Mouse (Mus musculus) heart, postnatal 10 days (tissue): ENCODE data around the gene Lhx8. TPM values are rescaled to one million over a fixed set of nuclear protein-coding genes. Genes with fewer than 3 reads are reported as not detected.

Experiments
- DNase-seq, 2 experiments: peaks; one replicate each; pipeline ENCODE4 v3.0.0; 2021
- intact Hi-C: fragments of 180-260 bp; cut with DNase I; formaldehyde crosslinking; loops from one replicate; pipeline ENCODE4 v1.15.1; 2025
- total RNA-seq, 2 experiments: library from RNA; stranded (reverse); gene quantifications; 2 replicates each; pipeline ENCODE4 v1.2.3; 2021

Gene Lhx8
- total RNA-seq, 2 experiments from 2014 or later: 0.48 TPM; not detected in 1

DNA sequence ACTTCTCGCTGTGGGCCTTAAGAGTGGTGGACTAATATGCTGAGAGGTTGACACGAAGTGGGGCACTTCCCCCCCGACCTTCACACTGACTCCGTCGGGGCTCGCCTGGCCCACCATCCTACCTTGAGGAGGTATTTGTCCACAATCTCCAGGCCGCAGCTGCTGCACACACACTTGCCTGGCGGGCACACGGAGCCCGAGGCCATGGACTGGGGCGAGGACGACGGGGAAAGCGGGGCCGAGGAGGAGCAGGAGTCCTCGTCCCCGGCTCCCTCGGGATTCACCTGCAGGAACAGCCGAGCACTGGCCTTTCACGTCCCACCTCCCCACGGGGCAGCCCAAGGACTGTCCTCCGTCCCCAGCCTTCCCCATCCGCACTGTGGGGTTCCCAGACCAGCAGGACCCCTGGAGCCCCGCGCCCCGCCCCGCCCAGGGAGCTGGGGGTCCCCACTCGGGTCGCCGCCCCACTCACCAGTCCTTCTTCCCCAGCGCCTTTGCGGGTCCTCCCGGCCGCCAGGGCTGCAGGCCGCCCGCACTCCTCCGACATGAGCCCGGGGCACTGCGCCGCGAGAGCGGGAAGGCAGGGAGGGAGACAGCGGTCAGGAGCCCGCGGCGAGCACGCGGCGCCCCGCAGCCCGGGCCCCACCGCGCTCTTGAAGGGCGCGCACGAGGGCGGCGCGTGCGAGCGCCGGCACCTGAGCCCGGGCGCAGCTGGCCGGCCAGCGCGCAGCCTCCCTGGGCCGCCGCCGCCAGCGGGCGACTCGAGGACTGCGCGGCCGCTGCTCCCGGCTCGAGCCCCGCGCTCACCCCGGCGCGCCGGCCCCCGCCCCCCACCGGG, 2.4 kb downstream of the Lhx8 start:
- DNase-seq: peak; percentile 21 to 24
- intact Hi-C loops: loop anchor here (5.0 kb wide), 1 partner anchor 381 kb away; no protein-coding TSS in a partner anchor

DNA sequence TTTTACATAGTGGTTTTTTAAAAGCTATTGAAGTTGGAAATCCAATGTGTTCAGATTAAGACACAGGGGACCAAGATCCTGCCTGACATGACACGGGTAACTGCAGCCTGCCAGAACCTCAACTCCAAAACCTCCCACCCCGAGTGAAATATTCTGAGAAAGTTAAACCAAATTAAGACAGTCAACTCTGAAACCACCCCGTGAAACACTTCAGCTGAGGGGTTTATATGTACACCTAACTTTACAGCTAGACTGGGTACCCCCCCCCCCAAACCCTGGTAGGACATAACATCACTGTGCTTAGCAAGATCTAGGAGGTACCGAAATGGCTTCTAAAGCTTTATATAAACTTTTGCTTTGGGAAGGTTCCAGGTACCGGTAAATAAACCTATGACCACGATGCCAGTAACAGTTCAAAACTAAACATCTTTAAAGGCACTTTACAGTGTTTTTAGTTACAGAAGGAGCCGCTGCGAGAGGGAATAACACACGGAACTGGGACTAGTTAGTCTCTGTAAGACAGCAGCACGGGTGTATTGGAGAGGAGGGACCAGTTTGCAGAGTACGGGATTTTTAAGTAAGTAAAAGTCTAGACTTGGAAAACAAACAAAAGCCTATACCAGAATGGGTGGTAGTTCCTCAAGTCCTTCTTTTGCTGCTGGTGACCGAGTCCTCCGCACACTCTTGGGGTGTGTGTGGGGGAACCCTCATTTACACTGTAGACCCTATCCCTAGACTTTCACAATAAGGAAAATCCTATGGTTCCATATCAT, 3.2 kb downstream of the Lhx8 start:
- intact Hi-C loops: loop anchor here (5.0 kb wide), 1 partner anchor 380 kb away; no protein-coding TSS in a partner anchor
- peak; percentile 5 to 16 for DNase-seq

DNA sequence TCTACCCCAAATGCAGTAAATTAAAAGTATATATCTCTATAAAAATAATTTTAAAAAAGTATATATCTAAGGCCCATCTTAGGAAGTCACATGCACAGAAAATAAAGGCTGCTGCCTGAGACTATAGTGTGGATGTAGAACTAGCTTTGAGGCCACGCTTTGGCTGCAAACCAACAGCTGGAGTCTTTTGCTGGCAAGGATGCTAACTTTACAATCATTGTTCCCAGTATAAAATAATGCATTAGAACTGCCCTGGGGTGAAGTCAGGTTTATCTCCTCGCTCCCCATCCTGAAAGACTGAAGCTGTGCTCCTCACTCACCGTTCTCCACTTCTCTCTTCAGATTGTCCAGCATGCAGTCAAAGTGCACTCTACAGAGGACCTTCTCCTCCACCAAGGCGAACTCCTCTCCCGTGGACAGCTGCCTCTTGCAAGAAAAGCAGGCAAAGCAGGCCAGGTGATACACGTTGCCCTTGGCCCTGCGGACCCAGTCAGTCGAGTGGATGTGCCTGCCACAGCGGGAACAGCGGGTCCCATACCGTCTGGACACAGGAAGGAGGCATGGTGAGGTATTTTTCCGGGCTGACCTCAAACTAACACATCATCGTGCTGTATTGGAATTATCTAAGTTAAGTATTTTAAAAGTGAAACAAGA, 8.4 kb downstream of the Lhx8 start:
- intact Hi-C loops: no loop called here

DNA sequence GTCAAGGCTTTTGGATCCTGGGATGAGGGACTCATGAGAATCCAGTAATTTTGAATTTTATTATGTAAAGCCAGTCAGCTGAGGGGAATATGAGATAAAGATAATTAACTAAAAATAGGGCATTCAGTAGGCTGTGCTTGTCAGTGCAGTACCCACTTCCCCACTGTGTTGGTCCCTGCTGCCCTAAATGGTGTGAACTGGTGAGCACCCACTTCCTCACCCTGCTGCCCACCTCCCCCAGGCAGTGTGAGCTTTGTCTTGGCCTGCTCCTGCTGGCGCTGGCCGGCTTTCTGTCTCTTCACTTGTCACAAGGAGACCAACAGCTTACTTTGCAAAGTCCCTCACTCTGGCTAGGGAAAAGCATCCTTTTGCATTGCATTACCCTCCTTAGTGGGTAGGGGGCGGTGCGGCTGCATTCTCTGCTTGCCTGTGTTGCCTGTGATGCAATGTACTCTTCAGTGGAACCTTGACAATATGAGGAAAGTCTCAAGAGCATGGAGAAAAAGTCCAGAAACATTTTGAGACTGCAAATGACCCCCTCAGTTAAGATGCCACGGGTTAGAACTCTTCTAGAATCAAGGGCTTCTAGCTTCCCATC, 12.7 kb downstream of the Lhx8 start:
- intact Hi-C loops: no loop called here
- no peak for DNase-seq

More for the DNA sequence above, 8.4 kb downstream of the Lhx8 start:
- no peak for DNase-seq

DNA sequence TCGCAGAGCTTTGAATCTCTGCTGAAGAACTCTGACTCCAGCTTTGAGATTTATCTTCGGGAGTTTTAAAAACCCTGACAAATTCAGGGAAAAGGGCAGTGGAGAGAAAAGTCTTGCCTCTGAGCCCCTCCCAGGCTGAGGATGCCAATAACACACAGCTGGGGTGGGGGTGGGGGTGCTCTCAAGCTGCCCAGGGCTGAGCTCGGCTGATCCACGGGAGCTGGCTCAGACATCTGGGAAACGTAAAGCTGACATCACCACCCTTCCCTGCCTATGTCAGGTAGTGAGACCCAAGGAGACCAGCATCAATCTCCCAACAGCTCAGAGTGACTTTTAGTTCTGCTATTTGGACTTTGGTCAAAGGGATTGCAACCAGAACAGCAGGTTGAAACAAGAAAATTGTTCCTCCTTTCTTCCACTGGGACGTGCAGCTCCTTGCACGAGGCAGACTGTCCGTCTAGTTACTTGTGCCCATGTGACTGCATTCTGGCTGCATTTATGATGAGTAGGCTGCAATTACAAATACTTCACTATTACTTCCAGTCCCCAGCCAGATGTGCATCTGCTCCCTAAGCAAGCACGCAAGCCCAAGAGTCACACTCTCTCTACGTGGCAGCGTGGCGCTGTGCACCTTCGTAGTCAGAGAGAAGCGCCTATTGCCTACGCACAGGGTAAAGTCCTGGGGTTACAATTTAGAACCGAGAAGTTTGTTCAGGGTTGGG, 25.1 kb downstream of the Lhx8 start:
- intact Hi-C loops: no loop called here
- no peak for DNase-seq

DNA sequence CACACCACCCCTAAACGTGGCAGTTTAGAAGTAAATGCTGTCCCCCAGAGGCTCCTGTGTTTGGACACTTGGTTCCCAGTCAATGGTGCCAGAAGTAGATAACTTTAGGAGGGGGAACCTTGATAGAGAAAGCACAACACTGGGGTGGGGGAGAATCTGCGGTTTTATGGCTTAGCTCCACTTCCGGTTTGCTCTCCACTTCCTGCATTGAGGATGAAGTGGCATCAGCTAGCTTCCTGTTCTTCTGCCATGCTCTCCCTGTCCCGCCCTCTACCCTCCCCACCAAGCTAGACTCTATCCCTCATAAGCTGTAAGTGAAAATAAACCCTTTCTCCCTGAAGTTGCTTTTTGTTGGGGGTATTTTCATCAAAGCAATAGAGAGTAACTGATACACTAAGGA, 29.4 kb downstream of the Lhx8 start:
- intact Hi-C loops: no loop called here
- DNase-seq: no peak

DNA sequence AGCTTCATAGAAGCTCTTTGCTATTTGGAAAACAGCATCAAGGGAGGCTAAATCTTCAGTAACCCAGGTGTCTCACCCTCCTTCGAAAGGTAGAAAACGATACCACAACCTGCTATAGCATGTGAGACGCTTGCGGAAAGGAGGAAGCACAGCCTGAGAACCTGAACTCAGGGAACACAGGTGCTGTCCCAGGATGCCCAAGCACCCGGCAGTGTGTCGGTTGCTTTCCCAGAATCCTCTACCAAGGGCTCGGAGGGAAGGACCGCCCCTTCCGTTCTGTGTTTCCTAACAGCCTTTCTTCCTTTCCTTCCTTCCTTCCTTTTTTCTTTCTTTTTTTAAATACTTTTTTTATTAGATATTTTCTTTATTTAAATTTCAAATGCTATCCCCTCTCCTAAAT, 30.5 kb downstream of the Lhx8 start:
- DNase-seq: no peak
- intact Hi-C loops: no loop called here

DNA sequence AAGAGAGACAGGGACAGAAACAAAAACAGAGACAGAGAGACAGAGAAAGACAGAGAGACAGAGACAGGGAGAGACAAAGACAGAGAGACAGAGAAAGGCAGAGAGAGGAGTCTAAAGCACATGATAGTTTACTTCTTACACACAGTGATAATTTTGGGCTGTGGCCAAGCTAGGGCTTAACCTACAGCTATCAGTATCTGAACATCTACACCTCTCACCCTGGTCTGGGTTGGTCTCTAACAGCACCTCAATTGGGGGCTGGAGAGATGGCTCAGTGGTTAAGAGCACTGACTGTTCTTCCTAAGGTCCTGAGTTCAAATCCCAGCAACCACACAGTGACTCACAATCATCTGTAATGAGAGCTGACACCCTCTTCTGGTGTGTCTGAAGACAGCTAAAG, 32.0 kb downstream of the Lhx8 start:
- DNase-seq: no peak
- intact Hi-C loops: no loop called here

DNA sequence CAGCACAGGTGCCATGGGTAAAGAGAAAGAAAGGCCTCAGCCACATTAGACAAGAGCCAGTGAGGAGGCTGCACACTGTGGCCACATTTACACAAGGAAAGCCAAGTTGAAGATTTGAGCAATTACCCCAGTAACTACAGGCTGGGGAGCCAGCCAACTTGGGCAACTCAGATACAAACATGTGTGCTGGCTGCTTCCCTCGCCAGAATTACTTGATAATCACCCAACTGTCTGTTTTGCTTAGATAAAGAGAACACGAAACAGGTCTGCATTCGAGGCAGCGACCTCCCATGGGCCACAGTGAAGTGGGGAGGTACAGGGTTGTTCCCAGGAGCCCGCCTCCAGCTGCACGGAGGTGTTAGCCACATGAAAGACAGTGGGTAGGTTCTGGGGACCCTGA, 33.0 kb downstream of the Lhx8 start:
- peak; percentile 10 to 13 for DNase-seq
- intact Hi-C loops: no loop called here

DNA sequence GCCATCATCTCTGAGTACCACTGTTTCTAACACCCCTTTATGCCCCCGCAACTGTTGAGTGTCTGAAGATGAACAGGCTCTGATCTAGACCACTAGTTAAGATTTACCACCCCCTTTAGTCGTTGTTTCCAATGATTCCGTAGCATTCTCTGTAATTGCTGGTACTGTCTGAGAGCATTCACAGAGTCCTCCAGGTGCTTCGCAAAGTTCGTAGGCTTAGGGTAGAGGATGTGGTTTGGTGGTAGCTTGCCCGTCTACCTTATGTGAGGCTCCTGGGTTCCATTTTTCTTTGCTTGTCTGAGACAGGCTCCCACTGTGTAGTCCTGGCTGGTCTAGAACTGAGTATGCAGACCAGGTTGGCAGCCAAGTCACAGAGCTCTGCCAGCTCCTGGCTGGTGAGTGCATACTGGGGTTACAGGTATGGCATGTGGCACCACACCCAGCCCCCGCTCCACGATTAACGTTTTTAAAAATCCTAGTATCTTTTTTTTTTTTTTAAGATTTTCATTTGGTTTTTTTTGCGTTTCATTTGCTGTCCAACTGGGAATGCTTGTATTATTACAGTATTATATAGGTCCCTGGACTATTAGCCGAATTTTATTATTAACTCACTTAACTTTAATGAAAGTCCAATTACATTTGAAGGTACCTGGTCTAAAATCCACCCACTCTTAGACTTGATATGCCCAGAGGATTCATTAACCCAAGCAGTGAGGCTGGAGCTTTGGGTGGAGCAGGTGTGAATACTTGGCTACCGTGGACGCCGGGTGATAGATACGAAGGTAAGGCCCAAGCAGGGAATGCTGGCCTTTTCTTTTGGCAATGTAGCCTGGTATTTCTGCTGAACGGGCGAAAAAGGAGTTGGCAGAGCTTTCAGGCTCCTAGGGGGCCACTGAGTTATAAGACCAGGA, 35.3 kb downstream of the Lhx8 start:
- intact Hi-C loops: no loop called here
- DNase-seq: no peak

DNA sequence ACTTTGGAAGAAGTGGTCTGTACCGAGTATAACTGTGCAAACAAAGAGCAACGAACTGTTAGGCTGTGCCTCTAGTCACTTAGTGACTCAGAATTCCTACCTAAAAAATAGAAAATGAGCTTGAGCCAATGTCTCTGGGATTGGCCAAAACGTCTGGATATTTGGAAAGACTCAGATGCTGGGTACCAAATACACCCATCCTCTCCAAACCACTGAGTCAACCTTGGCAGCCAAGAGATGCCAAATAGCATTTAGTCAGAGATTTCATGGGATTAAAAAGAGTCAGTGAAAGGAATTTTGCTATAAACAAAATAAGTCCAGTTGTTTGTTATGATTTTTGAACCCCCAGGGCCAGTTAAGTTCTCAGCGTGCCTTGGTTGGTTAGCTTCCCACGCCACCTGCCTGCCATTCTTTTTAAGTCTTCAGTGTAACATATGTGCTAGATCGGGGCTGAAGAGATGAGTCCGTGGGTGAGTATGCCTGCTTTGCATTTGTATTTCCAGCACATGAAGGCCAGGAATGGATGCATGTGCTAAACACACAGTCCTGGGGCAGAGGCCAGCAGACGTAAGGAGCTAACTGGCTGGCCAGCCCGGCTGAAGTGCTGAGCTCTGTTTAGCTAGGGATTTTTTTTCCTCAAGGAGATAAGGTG, 36.5 kb downstream of the Lhx8 start:
- intact Hi-C loops: no loop called here
- no peak for DNase-seq

DNA sequence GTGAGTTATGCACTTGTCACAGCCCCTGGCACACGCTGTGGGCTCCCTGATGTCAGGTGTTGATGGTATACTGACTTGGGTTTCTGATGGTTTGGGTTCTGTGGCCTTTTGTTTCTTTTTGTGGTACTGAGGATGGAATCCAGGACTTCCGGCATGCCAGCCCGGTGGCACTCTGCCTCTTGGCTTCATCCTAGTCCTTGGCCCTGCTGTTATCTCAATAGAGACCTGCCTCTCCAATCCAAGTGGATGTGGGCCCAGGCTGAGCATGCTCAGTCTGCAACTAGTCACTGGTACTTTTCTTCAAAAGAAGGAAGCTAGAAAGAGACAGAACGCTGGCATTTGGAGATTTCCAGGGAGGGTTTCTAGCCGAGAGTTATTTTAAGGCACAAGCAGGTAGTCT, 38.3 kb downstream of the Lhx8 start:
- intact Hi-C loops: no loop called here
- DNase-seq: peak in 1 of 2 experiments; percentile 9

DNA sequence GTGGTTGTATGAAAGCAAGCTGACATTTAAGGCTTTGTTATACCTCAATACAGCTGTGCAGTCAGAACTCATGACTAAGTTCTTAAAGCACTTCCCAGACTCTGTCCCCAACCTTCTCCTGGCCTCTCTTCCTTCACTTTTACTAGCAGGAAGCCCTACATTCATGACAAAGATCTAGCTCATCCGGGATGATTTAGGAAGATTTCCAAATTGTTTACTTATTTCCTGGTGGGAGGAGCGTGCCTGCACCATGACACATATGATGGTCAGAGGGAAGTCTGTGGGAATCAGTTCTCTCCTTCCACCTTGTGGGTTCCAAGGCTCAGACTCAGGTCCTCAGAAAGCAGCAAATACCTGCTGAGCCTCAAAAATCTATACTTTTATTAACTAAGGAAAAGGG, 40.1 kb downstream of the Lhx8 start:
- intact Hi-C loops: no loop called here
- no peak for DNase-seq

DNA sequence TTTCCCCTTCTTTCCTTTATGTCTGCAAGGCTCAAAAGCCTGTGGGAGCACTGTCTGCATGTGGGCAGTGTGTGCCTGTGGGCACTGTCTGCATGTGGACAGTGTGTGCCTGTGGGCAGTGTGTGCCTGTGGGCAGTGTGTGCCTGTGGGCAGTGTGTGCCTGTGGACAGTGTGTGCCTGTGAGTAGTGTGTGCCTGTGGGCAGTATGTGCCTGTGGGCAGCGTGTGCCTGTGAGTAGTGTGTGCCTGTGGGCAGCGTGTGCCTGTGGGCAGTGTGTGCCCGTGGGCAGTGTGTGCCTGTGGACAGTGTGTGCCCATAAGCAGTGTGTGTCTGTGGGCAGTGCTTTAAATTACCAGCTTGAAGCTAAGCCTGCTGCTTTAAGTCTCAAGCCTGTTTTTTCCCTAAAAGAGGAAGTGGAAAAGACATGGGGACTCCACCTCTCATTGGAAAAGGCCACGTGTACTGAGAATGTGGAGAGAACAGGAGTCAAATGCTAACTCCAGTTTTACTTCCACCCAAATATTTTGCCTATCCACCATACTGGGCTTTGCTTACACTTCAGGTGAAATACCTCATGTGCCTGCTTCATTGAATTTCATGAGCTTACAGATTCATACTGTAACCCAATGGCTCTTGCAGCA, 41.9 kb downstream of the Lhx8 start:
- intact Hi-C loops: no loop called here

DNA sequence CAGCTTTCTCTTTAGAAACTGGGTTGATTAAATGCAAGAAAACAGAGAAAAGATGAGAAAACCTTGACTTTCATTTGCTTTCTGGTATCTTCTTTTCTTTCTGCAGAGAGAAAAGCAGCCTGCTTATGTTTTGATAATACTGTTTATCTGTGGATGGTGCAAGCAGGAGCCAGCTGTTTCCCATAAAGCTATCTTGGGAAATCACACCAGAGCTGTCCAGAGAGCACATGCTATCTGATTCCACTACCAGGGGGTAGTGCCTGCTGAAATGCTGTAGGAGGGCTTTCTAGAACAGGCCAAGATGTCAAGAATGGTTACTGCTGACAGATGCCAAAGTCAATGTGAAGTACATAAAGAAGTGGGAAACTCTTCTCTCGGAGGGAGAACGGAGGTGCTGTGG, 43.2 kb downstream of the Lhx8 start:
- DNase-seq: no peak
- intact Hi-C loops: no loop called here

More for the DNA sequence above, 41.9 kb downstream of the Lhx8 start:
- no peak for DNase-seq

DNA sequence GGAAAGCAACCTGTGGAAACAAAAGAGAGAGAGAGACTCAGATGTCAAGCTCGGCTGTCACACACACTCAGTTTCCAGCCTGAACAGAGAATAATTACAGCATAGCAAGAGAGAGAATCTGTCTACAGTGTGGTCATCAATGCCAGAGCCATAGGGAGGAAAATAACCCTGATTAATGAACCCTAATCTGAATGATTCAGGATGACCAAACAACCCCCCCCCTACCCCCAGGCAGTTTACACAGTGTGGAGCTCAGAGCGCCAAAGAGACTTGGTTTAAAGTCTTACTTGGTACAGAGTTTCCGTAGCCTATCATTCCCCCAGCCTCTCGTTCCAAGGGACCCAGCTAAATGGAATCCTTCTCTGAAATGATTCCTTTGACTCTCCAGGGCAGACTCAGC, 45.1 kb downstream of the Lhx8 start:
- DNase-seq: no peak
- intact Hi-C loops: no loop called here

DNA sequence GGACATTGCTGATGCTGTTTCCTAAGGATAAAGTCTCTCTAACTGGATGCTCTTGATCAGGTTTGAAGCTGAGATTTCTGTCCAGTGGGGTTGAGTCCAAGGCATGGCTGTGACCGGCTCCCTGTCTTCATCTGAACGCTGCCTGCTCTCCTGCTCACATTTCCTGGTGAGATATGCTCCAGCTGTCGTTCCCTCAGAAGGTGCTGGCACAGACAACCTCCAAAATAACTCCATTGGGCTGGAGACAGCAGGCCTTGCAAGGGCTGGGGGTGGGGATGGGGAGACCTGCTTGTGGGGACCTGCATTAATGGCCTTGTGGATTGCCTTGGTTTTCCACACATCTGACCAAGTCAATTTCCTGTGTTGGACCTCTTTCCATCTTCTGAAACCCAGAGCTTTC, 46.2 kb downstream of the Lhx8 start:
- intact Hi-C loops: no loop called here
- DNase-seq: no peak

DNA sequence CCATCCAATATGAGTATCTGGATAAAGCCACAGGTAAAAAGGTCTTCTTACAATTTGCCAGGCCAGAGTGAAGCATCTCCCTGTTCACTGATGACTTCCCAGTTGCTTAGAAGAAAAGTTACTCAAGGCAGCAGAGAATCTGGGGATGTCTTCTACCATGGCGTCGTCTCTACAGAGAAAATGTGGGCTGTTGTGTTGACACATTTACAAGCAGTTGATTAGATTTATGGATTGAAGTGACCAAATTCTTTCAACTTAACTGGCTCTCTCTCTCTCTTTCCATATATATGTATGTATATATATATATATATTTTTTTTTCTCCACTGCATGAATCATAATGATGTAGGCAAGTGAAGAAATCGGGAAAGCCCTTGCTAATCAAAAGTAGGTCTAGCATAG, 55.8 kb downstream of the Lhx8 start:
- no peak for DNase-seq
- intact Hi-C loops: no loop called here
